Mouse (Mus musculus) liver, embryonic 13.5 days (tissue): ENCODE measurements around the gene Tecr. TPM values are rescaled to one million over a fixed set of nuclear protein-coding genes. Genes with fewer than 3 reads are reported as not detected.
A peak's percentile ranks its signal among the peaks of the same experiment; 100 is the strongest.

Experiments
- ATAC-seq: fragments of 200-750 bp; cut with Nextera tagmentation; 2 replicates; pipeline ENCODE4 v1.8.0; 2017; ENCODE audit warnings: low read depth, mild to moderate bottlenecking, moderate number of reproducible peaks, moderate library complexity
- DNase-seq: peaks from one replicate; pipeline ENCODE4 v3.0.0; 2022
- H3K27ac ChIP-seq: fragments of 300-500 bp; sonication (generic); 2 replicates; pipeline ENCODE4 v1.5.1; 2015; ENCODE audit warnings: moderate library complexity, mild to moderate bottlenecking, inconsistent platforms
- H3K27me3 ChIP-seq: fragments of 300-500 bp; sonication (generic); 2 replicates; pipeline ENCODE4 v1.6.1; 2015; ENCODE audit warnings: mild to moderate bottlenecking, inconsistent platforms
- H3K36me3 ChIP-seq: fragments of 300-500 bp; sonication (generic); 2 replicates; pipeline ENCODE4 v1.6.1; 2015; ENCODE audit warnings: mild to moderate bottlenecking, inconsistent platforms
- H3K4me1 ChIP-seq: fragments of 300-500 bp; sonication (generic); replicated peaks from 2 replicates; pipeline ENCODE4 v1.6.1; 2015; ENCODE audit warnings: inconsistent platforms
- H3K4me2 ChIP-seq: fragments of 300-500 bp; sonication (generic); 2 replicates; pipeline ENCODE4 v1.6.1; 2015; ENCODE audit warnings: inconsistent platforms, mild to moderate bottlenecking, moderate library complexity
- H3K4me3 ChIP-seq: fragments of 300-500 bp; sonication (generic); replicated peaks from 2 replicates; pipeline ENCODE4 v1.5.1; 2015; ENCODE audit warnings: mild to moderate bottlenecking, inconsistent platforms
- H3K9ac ChIP-seq: fragments of 300-500 bp; sonication (generic); 2 replicates; pipeline ENCODE4 v1.6.1; 2015; ENCODE audit warnings: mild to moderate bottlenecking, inconsistent platforms
- H3K9me3 ChIP-seq: fragments of 300-500 bp; sonication (generic); replicated peaks from 2 replicates; pipeline ENCODE4 v1.6.1; 2016; ENCODE audit warnings: inconsistent platforms
- WGBS: fragments of 180-500 bp; shearing (Covaris S2); methylation state at CpG from one replicate; pipeline ENCODE4 v1.1.7; 2015; ENCODE audit not compliant: insufficient replicate concordance; 5-methylcytosine and 5-hydroxymethylcytosine counted together
- polyA plus RNA-seq: library from polyadenylated mRNA; unstranded; fragments of >200 nt; fragmentation: Nextera tagmentation; extraction: Ambion mirVana; gene quantifications from 2 replicates; pipeline ENCODE4 v1.2.1, GENCODE M21; 2015

The Tecr gene
- polyA plus RNA-seq, 1 experiment from 2014 or later, result 334 TPM

- Histone ChIP-seq H3K36me3 (no peaks in the 10 kb centered on the region), H3K9ac (no peak overlapping the region), H3K27ac (no peak overlapping the region), H3K4me2 (no peak overlapping the region), H3K27me3 (peaks cover 28% of the 10 kb centered on the region), H3K4me1 (no peaks in the 10 kb centered on the region), H3K4me3 (no peak overlapping the region), H3K9me3 (peaks cover 6% of the 10 kb centered on the region; the same call in 1 of the 2 replicates)
- DNase-seq (no peak), ATAC-seq (no peak)
- 52% methylated on average over 5 of the region's 5 CpGs for WGBS
Measured at GRCm38 (mm10) chr8:83639649-83640048, 31.9 kb upstream of the Tecr start.

DNA sequence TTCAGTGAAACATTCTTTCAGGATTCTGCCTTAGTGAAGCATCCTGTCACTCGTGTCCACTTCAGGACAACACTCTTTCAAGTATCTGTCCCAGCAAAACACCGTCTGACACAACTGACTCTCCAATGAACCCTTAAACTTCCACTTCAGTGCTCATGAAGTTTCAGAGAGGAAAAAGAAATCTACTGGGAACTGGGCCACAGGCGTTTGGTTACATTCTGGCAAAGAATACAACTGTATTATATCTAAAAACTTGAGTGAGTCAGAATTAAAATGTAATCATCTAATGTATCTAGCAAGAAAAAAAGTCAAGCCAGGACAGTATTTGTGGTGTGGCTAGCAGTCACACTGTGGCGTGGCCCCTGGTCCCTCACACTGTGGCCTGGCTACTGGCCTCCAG lies 31.1 kb upstream of the Tecr start:
- ATAC-seq, result no peak
- DNase-seq, result no peak
- 56% methylated on average over 4 of the region's 4 CpGs for WGBS
- H3K4me2 ChIP-seq, result no peak overlapping the region
- H3K9ac ChIP-seq, result no peak overlapping the region
- H3K4me1 ChIP-seq, result no peaks in the 10 kb centered on the region
- H3K27ac ChIP-seq, result no peak overlapping the region
- H3K9me3 ChIP-seq, result peaks cover 6% of the 10 kb centered on the region; the same call in 1 of the 2 replicates
- H3K36me3 ChIP-seq, result no peaks in the 10 kb centered on the region
- peaks cover 20% of the 10 kb centered on the region for H3K27me3 ChIP-seq
- no peak overlapping the region for H3K4me3 ChIP-seq

DNA sequence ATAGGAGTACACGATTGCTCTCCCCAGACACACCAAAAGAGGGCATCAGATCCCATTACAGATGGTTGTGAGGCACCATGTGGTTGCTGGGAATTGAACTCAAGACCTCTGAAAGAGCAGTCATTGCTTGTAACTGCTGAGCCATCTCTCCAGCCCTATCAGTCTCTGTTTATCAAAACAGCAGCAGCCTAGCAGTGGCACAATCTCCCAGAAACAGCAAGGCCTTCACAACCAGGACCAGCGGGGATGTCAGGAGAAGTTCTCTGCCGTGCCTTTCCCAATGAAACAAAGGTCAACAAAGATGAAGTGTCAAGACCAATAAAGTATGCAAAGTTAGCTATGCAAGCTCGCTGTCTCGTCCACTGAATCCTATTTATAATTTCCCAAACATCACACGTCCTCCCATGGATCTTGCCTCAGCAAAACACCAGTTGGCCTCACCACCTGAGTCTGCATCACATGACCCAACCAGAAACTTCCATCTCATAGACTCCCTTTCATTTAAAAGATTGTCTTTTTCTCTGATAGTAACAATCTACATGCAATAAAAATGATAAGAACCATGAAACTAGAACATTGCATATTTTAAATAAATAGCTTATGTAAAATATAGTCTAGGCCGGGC lies 24.4 kb upstream of the Tecr start:
- DNase-seq, result no peak
- 59% methylated on average over 7 of the region's 7 CpGs for WGBS
- Histone ChIP-seq H3K9me3 (peaks cover 6% of the 10 kb centered on the region; the same call in 1 of the 2 replicates), H3K4me1 (peaks cover 21% of the 10 kb centered on the region), H3K27me3 (0 out of 2 replicates have a peak, but pooled peaks cover 3% of the 10 kb centered on the region), H3K36me3 (no peaks in the 10 kb centered on the region), H3K27ac (peak overlapping the region; percentile 68), H3K4me3 (no peak overlapping the region), H3K4me2 (no peak overlapping the region), H3K9ac (no peak overlapping the region)
- peak; percentile 93 for ATAC-seq

GRCm38 (mm10) chr8:83625676-83626299 lies 18.0 kb upstream of the Tecr start:
- Histone ChIP-seq H3K4me3 (no peak overlapping the region), H3K9me3 (no peaks in the 10 kb centered on the region), H3K9ac (no peak overlapping the region), H3K27me3 (no peaks in the 10 kb centered on the region), H3K4me2 (peak overlapping the region; percentile 29), H3K27ac (peak overlapping the region; percentile 77), H3K36me3 (no peaks in the 10 kb centered on the region), H3K4me1 (peaks cover 60% of the 10 kb centered on the region)
- ATAC-seq (peak; percentile 84), DNase-seq (no peak)
- 42% methylated on average over 6 of the region's 6 CpGs for WGBS

GRCm38 (mm10) chr8:83624739-83625138 lies 17.0 kb upstream of the Tecr start:
- H3K4me1 ChIP-seq, result peaks cover 60% of the 10 kb centered on the region
- no peak for ATAC-seq
- H3K9ac ChIP-seq, result no peak overlapping the region
- H3K4me2 ChIP-seq, result no peak overlapping the region
- peak overlapping the region; percentile 77; the same call in 1 of the 2 replicates for H3K27ac ChIP-seq
- H3K36me3 ChIP-seq, result no peaks in the 10 kb centered on the region
- no peaks in the 10 kb centered on the region for H3K9me3 ChIP-seq
- H3K27me3 ChIP-seq, result no peaks in the 10 kb centered on the region
- DNase-seq, result no peak
- WGBS, result 34% methylated on average over 3 of the region's 3 CpGs
- no peak overlapping the region for H3K4me3 ChIP-seq

DNA sequence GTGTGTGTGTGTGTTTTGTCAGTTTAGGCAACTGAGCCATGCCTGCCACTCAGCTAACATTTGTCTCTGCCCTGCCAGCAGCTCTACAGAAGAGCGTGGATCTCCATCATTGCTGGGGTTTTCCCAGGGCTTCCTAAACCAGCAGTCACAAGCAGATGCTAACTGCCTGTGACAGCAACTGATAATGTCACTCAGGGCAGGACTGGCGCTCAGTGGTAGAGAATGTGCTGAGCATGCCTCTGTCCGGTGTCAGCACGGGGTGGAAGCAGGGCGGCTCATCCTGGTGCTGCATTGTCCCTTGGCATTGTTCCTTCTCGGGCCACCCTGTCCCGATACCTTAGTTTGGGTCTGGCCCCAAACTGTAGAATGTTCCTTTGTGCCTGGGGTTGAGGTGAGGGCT lies 15.8 kb upstream of the Tecr start:
- H3K4me2 ChIP-seq, result peak overlapping the region; percentile 80
- H3K4me1 ChIP-seq, result peaks cover 60% of the 10 kb centered on the region
- H3K9ac ChIP-seq, result peak overlapping the region; percentile 61
- no peaks in the 10 kb centered on the region for H3K36me3 ChIP-seq
- peak; percentile 55 for ATAC-seq
- WGBS, result 38% methylated on average over 7 of the region's 7 CpGs
- no peaks in the 10 kb centered on the region for H3K27me3 ChIP-seq
- no peaks in the 10 kb centered on the region for H3K9me3 ChIP-seq
- DNase-seq, result no peak
- no peak overlapping the region for H3K4me3 ChIP-seq
- H3K27ac ChIP-seq, result peak overlapping the region; percentile 87

DNA sequence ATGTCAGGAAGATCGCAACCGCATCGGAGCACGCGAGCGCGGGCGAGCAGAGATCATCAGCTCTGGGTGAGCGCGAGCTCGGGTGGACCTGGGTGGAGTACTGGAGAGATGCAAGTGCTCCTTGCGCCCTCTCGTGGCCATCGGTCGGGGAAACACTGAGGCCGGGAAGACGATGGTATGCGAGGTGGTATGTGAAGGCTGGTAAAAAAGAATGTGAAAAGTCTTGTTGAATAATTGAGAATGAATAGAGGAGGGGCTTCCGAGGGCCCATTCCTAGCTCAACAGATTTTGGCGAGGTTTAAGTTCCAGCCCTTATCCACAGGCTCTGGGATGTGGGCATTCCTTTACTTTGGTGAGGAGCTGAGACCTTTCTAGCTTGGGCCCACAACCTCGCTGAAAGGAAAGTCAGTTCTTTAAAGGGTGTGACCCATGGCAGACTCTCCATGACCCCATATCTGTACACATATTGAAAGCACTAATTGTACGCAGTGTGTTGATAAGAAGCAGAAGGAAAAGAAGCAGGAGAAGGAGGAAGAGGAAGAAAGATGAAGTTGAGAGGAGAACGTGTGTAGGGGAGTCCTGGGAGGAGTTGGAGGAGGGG lies 14.7 kb upstream of the Tecr start:
- H3K27me3 ChIP-seq, result no peaks in the 10 kb centered on the region
- H3K36me3 ChIP-seq, result no peaks in the 10 kb centered on the region
- peak overlapping the region; percentile 72 for H3K9ac ChIP-seq
- H3K4me2 ChIP-seq, result peak overlapping the region; percentile 80
- peak overlapping the region; percentile 87 for H3K27ac ChIP-seq
- peaks cover 58% of the 10 kb centered on the region for H3K4me1 ChIP-seq
- H3K4me3 ChIP-seq, result peak overlapping the region; percentile 54
- peak; percentile 77 for DNase-seq
- peak; percentile 84 for ATAC-seq
- WGBS, result 3% methylated on average over 23 of the region's 23 CpGs
- no peaks in the 10 kb centered on the region for H3K9me3 ChIP-seq

- Histone ChIP-seq H3K36me3 (no peaks in the 10 kb centered on the region), H3K27me3 (no peaks in the 10 kb centered on the region), H3K4me3 (peak overlapping the region; percentile 54), H3K27ac (peak overlapping the region; percentile 87), H3K4me2 (peak overlapping the region; percentile 80), H3K9me3 (no peaks in the 10 kb centered on the region), H3K4me1 (peaks cover 55% of the 10 kb centered on the region), H3K9ac (peak overlapping the region; percentile 72)
- peak; percentile 0; the same call in 1 of the 2 replicates for ATAC-seq
- no peak for DNase-seq
- 51% methylated on average over 15 of the region's 15 CpGs for WGBS
Measured at GRCm38 (mm10) chr8:83621691-83622388, 14.1 kb upstream of the Tecr start.

DNA sequence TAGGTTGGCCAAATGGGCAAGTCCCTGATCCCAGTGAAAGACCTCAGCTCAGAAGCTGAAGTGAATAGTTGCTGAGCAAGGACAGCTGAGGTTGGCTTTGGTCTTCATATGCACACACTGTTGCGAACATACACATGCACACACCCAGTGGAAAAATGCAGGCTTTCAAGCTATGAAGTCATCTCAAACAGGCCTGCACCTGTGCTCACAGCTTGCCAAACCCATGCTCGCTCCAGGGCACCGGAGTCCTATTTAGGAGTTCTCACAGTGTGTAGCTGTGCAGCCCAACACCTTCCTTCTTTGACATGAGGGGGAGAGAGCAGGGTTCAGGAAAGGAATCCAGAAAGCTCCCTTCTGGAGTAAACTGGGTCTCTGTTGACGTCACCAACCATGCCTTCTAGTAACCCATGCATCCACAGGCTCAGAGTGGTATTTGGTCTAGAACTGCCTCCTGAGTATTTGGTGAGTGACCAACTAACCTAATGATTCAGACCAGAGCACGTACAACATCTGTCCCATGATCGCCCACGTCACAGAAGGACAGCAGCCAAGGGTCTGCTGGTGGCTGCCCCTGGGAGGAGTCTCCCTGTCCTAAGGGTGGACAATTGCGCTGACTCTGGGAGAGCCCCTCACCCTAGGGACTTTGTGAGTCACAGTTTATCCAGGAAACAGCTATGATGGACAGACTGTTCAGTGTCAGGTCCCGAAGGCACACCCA lies 12.0 kb upstream of the Tecr start:
- Histone ChIP-seq H3K4me2 (no peak overlapping the region), H3K9ac (no peak overlapping the region), H3K36me3 (no peaks in the 10 kb centered on the region), H3K9me3 (no peaks in the 10 kb centered on the region), H3K27ac (no peak overlapping the region), H3K27me3 (no peaks in the 10 kb centered on the region), H3K4me3 (no peak overlapping the region), H3K4me1 (peaks cover 37% of the 10 kb centered on the region)
- no peak for ATAC-seq
- no peak for DNase-seq
- 85% methylated on average over 9 of the region's 9 CpGs for WGBS

- H3K4me2 ChIP-seq, result no peak overlapping the region
- H3K9ac ChIP-seq, result no peak overlapping the region
- ATAC-seq, result no peak
- no peak overlapping the region for H3K27ac ChIP-seq
- peaks cover 26% of the 10 kb centered on the region for H3K4me1 ChIP-seq
- no peaks in the 10 kb centered on the region for H3K9me3 ChIP-seq
- no peak for DNase-seq
- no peaks in the 10 kb centered on the region for H3K27me3 ChIP-seq
- 88% methylated on average over 2 of the region's 2 CpGs for WGBS
- peaks cover 9% of the 10 kb centered on the region for H3K36me3 ChIP-seq
- no peak overlapping the region for H3K4me3 ChIP-seq
Measured at GRCm38 (mm10) chr8:83618566-83618965, 10.8 kb upstream of the Tecr start.

GRCm38 (mm10) chr8:83617111-83617510 lies 9.3 kb upstream of the Tecr start:
- Histone ChIP-seq H3K4me2 (no peak overlapping the region), H3K9me3 (no peaks in the 10 kb centered on the region), H3K27me3 (no peaks in the 10 kb centered on the region), H3K4me1 (peaks cover 18% of the 10 kb centered on the region), H3K4me3 (no peak overlapping the region), H3K9ac (no peak overlapping the region), H3K27ac (no peak overlapping the region), H3K36me3 (peaks cover 24% of the 10 kb centered on the region)
- DNase-seq (no peak), ATAC-seq (no peak)
- WGBS, result 68% methylated on average over 2 of the region's 2 CpGs
